Mouse (Mus musculus): ENCODE measurements around the gene Crispld2. TPM values are rescaled to one million over a fixed set of nuclear protein-coding genes. Genes with fewer than 3 reads are reported as not detected.

The Crispld2 gene
- polyA plus RNA-seq, 1 experiment from 2014 or later, result 3.2 TPM

DNA sequence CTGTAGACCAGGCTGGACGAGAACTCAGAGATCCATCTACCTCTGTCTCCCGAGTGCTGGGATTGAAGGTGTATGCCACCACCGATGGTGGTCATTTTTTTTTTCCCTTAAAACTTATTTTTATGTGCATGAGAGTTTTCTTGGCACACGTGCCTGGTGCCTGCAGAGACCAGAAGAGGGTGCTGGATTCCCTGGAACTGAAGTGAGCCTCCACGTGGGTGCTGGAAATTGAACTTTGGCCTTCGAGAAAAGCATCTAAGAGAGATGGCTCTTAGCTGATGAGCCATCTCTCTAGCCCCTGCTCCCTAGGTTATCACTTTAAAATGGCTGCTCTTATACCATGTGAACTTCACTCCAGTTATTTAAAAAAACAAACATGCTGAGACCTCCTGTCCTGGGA, 82.3 kb downstream of the Crispld2 start:
- no peak overlapping the region for H3K9ac ChIP-seq (ENCODE audit: low read depth, low read length)
- whole genome bisulfite sequencing (ENCODE audit: insufficient replicate concordance), result 56% methylated on average over 6 of the region's 6 CpGs
- no peak overlapping the region for H3K4me3 ChIP-seq (ENCODE audit: low read depth, low read length)
- H3K36me3 ChIP-seq (ENCODE audit: control insufficient read depth, insufficient read depth), result no peaks in the 10 kb centered on the region
- no peak overlapping the region for H3K27ac ChIP-seq (ENCODE audit: low read length)
- no peaks in the 10 kb centered on the region for H3K4me1 ChIP-seq (ENCODE audit: control insufficient read depth, low read depth, low read length)
- no peaks in the 10 kb centered on the region for H3K27me3 ChIP-seq (ENCODE audit: control insufficient read depth, insufficient read depth, low read depth, low read length)
- no peaks in the 10 kb centered on the region for H3K9me3 ChIP-seq (replicated peaks; ENCODE audit: control insufficient read depth, low read length)
- no peak overlapping the region for H3K4me2 ChIP-seq (ENCODE audit: low read depth, low read length)
- no peak for ATAC-seq (ENCODE audit: low read depth)

DNA sequence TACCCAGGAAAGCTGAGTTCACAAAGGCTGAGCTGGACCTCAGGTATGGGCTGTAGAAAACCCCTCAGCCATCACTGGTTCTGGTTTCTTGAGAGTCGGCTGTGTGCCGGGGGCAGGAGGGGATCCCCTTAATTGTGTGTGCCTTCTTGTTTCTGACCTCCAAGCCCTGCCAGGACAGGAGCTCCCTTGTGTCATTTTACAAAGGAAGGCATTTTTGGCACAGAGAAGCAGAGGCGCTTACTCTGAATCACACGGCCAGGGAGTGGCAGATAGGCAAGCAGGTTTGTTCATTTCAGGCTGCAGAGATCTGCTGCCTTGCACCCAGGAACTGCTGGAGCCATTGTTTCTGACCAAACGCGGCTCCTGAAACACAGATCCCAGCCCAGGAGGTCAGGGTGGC, 83.1 kb downstream of the Crispld2 start:
- Histone ChIP-seq H3K4me3 (ENCODE audit: low read depth, low read length) (no peak overlapping the region), H3K36me3 (ENCODE audit: control insufficient read depth, insufficient read depth) (no peaks in the 10 kb centered on the region), H3K9me3 (replicated peaks; ENCODE audit: control insufficient read depth, low read length) (no peaks in the 10 kb centered on the region), H3K4me1 (ENCODE audit: control insufficient read depth, low read depth, low read length) (no peaks in the 10 kb centered on the region), H3K9ac (ENCODE audit: low read depth, low read length) (no peak overlapping the region), H3K27me3 (ENCODE audit: control insufficient read depth, insufficient read depth, low read depth, low read length) (no peaks in the 10 kb centered on the region), H3K4me2 (ENCODE audit: low read depth, low read length) (no peak overlapping the region), H3K27ac (ENCODE audit: low read length) (no peak overlapping the region)
- ATAC-seq (ENCODE audit: low read depth), result no peak
- WGBS (ENCODE audit: insufficient replicate concordance), result 48% methylated on average over 6 of the region's 6 CpGs

DNA sequence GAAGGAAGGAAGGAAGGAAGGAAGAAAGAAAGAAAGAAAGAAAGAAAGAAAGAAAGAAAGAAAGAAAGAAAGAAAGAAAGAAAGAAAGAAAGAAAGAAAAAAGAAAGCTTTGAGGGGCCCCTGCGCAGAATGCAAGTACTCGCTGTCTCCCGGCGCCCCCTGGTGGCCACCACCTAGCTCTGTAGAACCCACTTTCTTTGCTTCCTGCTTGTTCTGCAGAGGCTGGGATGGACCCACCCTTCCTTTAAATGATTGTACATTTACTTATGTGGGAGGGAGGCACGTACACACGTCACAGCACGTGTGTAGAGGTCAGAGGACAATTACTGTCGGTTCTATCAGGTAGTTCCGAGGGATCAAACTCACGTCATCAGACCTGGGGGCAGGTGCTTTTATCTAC, 85.8 kb downstream of the Crispld2 start:
- Histone ChIP-seq H3K27me3 (ENCODE audit: control insufficient read depth, insufficient read depth, low read depth, low read length) (no peaks in the 10 kb centered on the region), H3K36me3 (ENCODE audit: control insufficient read depth, insufficient read depth) (peaks cover 3% of the 10 kb centered on the region), H3K27ac (ENCODE audit: low read length) (no peak overlapping the region), H3K9ac (ENCODE audit: low read depth, low read length) (no peak overlapping the region), H3K4me1 (ENCODE audit: control insufficient read depth, low read depth, low read length) (no peaks in the 10 kb centered on the region), H3K9me3 (replicated peaks; ENCODE audit: control insufficient read depth, low read length) (no peaks in the 10 kb centered on the region), H3K4me2 (ENCODE audit: low read depth, low read length) (no peak overlapping the region), H3K4me3 (ENCODE audit: low read depth, low read length) (no peak overlapping the region)
- WGBS (ENCODE audit: insufficient replicate concordance), result 13% methylated on average over 10 of the region's 10 CpGs
- no peak for ATAC-seq (ENCODE audit: low read depth)

DNA sequence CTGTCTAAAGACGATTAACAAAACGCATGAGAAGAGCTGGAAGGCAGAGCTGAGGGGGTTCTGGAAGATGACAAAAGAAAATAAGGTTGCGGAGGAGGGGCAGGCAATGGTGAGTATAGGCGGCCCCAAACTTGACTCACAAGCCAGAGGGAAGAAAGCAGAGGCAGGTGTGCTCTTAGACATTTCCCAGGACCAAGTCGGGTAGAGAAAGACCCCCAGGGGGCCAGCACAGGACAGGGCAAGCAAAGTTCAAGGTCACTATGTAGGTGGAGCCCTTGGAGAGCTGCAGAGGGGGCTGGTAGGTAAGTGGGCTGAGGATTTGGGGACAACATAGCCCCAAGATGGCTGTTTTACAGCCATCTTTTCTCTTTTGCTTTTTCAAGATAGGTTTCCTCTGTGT, 87.1 kb downstream of the Crispld2 start:
- Histone ChIP-seq H3K4me3 (ENCODE audit: low read depth, low read length) (no peak overlapping the region), H3K9ac (ENCODE audit: low read depth, low read length) (no peak overlapping the region), H3K36me3 (ENCODE audit: control insufficient read depth, insufficient read depth) (peaks cover 5% of the 10 kb centered on the region), H3K27ac (ENCODE audit: low read length) (no peak overlapping the region), H3K4me1 (ENCODE audit: control insufficient read depth, low read depth, low read length) (no peaks in the 10 kb centered on the region), H3K27me3 (ENCODE audit: control insufficient read depth, insufficient read depth, low read depth, low read length) (no peaks in the 10 kb centered on the region), H3K4me2 (ENCODE audit: low read depth, low read length) (no peak overlapping the region), H3K9me3 (replicated peaks; ENCODE audit: control insufficient read depth, low read length) (no peaks in the 10 kb centered on the region)
- no peak for ATAC-seq (ENCODE audit: low read depth)
- WGBS (ENCODE audit: insufficient replicate concordance), result 56% methylated on average over 5 of the region's 5 CpGs

DNA sequence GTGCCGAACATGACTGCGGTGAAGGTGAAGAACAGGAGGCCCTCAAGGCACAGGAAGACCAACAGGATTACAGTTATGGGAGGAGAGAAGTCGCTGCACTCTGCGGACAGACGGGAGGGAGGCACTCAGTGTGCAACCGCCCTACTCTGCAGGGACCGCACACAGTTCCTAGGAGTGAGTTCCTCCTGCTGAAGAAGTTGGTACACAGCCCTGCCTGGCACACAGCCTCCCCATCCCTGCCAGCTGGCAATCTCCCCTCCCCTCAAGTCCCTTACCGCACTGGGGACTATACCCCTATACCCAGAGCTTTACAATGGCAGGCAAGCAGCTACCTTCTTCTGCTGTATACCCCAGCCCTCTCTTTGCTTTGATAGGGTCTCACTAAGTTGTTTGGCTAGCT, 91.0 kb downstream of the Crispld2 start:
- Histone ChIP-seq H3K4me1 (ENCODE audit: control insufficient read depth, low read depth, low read length) (no peaks in the 10 kb centered on the region), H3K27me3 (ENCODE audit: control insufficient read depth, insufficient read depth, low read depth, low read length) (no peaks in the 10 kb centered on the region), H3K27ac (ENCODE audit: low read length) (no peak overlapping the region), H3K4me3 (ENCODE audit: low read depth, low read length) (no peak overlapping the region), H3K9me3 (replicated peaks; ENCODE audit: control insufficient read depth, low read length) (no peaks in the 10 kb centered on the region), H3K36me3 (ENCODE audit: control insufficient read depth, insufficient read depth) (peaks cover 26% of the 10 kb centered on the region), H3K4me2 (ENCODE audit: low read depth, low read length) (no peak overlapping the region), H3K9ac (ENCODE audit: low read depth, low read length) (no peak overlapping the region)
- 84% methylated on average over 8 of the region's 8 CpGs for WGBS (ENCODE audit: insufficient replicate concordance)
- ATAC-seq (ENCODE audit: low read depth), result no peak

DNA sequence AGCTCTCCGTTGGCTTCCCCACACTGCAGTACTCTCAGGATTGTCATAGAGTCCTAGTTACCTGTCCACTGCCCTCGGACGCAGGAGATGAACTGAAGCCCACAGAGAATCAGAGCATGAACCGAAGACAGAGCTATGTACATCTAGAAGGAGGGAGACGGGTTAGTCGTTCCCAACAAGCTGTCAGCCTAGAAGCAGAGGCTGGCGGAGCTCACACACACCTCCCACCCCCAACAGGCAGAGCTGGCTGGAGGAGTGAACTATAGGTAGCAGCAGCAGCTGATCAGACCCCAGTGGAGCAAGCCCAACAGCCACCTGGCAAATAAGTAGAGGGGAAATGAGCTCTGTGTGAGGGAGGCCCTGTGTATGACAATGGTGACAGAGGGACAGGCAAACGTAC, 92.5 kb downstream of the Crispld2 start:
- ATAC-seq (ENCODE audit: low read depth), result no peak
- H3K4me2 ChIP-seq (ENCODE audit: low read depth, low read length), result no peak overlapping the region
- no peak overlapping the region for H3K27ac ChIP-seq (ENCODE audit: low read length)
- no peaks in the 10 kb centered on the region for H3K27me3 ChIP-seq (ENCODE audit: control insufficient read depth, insufficient read depth, low read depth, low read length)
- H3K4me1 ChIP-seq (ENCODE audit: control insufficient read depth, low read depth, low read length), result no peaks in the 10 kb centered on the region
- H3K4me3 ChIP-seq (ENCODE audit: low read depth, low read length), result no peak overlapping the region
- WGBS (ENCODE audit: insufficient replicate concordance), result 79% methylated on average over 8 of the region's 8 CpGs
- H3K36me3 ChIP-seq (ENCODE audit: control insufficient read depth, insufficient read depth), result peaks cover 26% of the 10 kb centered on the region
- H3K9me3 ChIP-seq (replicated peaks; ENCODE audit: control insufficient read depth, low read length), result no peaks in the 10 kb centered on the region
- no peak overlapping the region for H3K9ac ChIP-seq (ENCODE audit: low read depth, low read length)

DNA sequence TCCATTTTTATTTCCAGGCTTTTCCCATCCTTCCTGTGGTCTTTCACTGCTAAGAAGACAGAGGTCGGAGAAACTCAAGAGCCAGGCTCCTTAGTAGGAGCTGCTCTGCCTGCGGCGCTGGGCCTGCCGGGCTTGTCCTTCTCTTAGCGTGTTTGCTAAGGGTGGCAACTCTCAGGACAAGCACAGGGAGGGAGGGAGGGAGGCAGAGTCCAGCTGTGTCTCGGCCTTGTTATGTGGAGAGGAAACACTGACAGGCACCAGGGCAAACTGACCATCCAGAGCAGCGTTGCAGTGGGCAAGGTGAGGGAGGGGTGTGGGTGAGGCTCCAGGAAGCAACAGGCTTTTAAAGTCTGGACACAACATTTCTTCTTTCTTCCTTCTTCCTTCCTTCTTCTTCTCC, 97.3 kb downstream of the Crispld2 start:
- Histone ChIP-seq H3K36me3 (ENCODE audit: control insufficient read depth, insufficient read depth) (peaks cover 30% of the 10 kb centered on the region), H3K27me3 (ENCODE audit: control insufficient read depth, insufficient read depth, low read depth, low read length) (no peaks in the 10 kb centered on the region), H3K4me2 (ENCODE audit: low read depth, low read length) (no peak overlapping the region), H3K4me3 (ENCODE audit: low read depth, low read length) (no peak overlapping the region), H3K4me1 (ENCODE audit: control insufficient read depth, low read depth, low read length) (no peaks in the 10 kb centered on the region), H3K9me3 (replicated peaks; ENCODE audit: control insufficient read depth, low read length) (no peaks in the 10 kb centered on the region), H3K27ac (ENCODE audit: low read length) (no peak overlapping the region), H3K9ac (ENCODE audit: low read depth, low read length) (no peak overlapping the region)
- whole genome bisulfite sequencing (ENCODE audit: insufficient replicate concordance), result 68% methylated on average over 7 of the region's 7 CpGs
- ATAC-seq (ENCODE audit: low read depth), result no peak

DNA sequence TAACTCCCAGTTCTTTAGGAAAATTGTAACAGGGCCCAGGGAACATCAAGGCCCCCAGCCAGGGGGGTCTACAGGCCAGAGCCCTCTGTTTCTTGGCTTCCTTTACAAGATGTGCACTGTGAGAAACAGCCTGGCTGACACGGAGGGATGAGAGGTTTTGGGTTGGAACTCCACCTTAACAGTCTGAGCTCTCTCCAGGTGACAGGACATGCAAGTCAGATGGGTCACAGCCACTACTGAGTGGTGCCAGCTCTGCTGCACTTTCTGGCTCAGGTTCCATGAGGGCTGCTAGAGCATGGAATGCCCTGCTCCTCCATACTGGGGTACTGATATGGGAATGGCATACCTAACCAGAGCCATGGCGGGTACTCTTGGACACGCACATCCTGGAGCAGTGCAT, 98.8 kb downstream of the Crispld2 start:
- Histone ChIP-seq H3K27me3 (ENCODE audit: control insufficient read depth, insufficient read depth, low read depth, low read length) (no peaks in the 10 kb centered on the region), H3K36me3 (ENCODE audit: control insufficient read depth, insufficient read depth) (peaks cover 24% of the 10 kb centered on the region), H3K4me1 (ENCODE audit: control insufficient read depth, low read depth, low read length) (no peaks in the 10 kb centered on the region), H3K9ac (ENCODE audit: low read depth, low read length) (no peak overlapping the region), H3K9me3 (replicated peaks; ENCODE audit: control insufficient read depth, low read length) (no peaks in the 10 kb centered on the region), H3K4me2 (ENCODE audit: low read depth, low read length) (no peak overlapping the region), H3K4me3 (ENCODE audit: low read depth, low read length) (no peak overlapping the region), H3K27ac (ENCODE audit: low read length) (no peak overlapping the region)
- no peak for ATAC-seq (ENCODE audit: low read depth)
- WGBS (ENCODE audit: insufficient replicate concordance), result 79% methylated on average over 3 of the region's 3 CpGs

DNA sequence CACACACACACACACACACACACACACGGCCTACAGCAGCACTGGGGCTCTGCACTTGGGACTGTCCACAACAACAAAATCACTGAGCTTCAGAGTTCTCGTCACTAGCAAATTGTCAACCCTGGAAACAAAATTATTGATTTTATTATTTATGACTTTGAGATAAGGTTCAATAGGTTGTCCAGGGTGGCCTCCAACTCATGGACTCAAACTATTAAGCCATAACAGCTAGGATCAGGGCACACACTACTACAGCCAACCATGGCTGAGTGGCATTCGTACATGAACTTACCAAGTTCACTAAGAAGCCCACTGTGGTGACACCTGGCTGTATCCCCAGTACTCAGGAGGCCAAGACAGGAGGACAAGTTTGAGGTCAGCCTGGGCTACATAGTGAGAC, 100.9 kb downstream of the Crispld2 start:
- 70% methylated on average over 3 of the region's 3 CpGs for WGBS (ENCODE audit: insufficient replicate concordance)
- no peak overlapping the region for H3K4me3 ChIP-seq (ENCODE audit: low read depth, low read length)

More for the DNA sequence above, 100.9 kb downstream of the Crispld2 start:
- Histone ChIP-seq H3K9me3 (replicated peaks; ENCODE audit: control insufficient read depth, low read length) (no peaks in the 10 kb centered on the region), H3K4me1 (ENCODE audit: control insufficient read depth, low read depth, low read length) (peaks cover 8% of the 10 kb centered on the region; the same call in 1 of the 2 replicates), H3K4me2 (ENCODE audit: low read depth, low read length) (no peak overlapping the region), H3K27me3 (ENCODE audit: control insufficient read depth, insufficient read depth, low read depth, low read length) (no peaks in the 10 kb centered on the region), H3K9ac (ENCODE audit: low read depth, low read length) (no peak overlapping the region), H3K27ac (ENCODE audit: low read length) (no peak overlapping the region), H3K36me3 (ENCODE audit: control insufficient read depth, insufficient read depth) (peaks cover 9% of the 10 kb centered on the region; the same call in 1 of the 2 replicates)
- no peak for ATAC-seq (ENCODE audit: low read depth)

Measured in liver, embryonic 16.5 days (tissue).